Mouse (Mus musculus) gastrocnemius, postnatal 14 days (tissue): ENCODE data around the gene Fbxl12. TPM values are rescaled to one million over a fixed set of nuclear protein-coding genes. Genes with fewer than 3 reads are reported as not detected.
"Not testable (repeated sequence)": the region's sequence is repeated elsewhere in the genome, so short reads cannot be mapped to it uniquely, and the experiment has no call there.

Experiments
- DNase-seq: peaks from one replicate; pipeline ENCODE4 v3.0.0; 2021; ENCODE audit warnings: mixed read lengths
- intact Hi-C: fragments of 180-260 bp; cut with DNase I; formaldehyde crosslinking; loops from one replicate; pipeline ENCODE4 v1.15.1; 2025; ENCODE audit warnings: low total_unique reads
- total RNA-seq, 2 experiments: library from RNA; stranded (reverse); gene quantifications; 2 replicates each; pipeline ENCODE4 v1.2.3; 2021

The Fbxl12 gene
- total RNA-seq, 2 experiments from 2014 or later: 5.7 to 6.6 TPM

- intact Hi-C loops: loop anchor here (5.0 kb wide), 1 partner anchor 65 kb away; no protein-coding TSS in a partner anchor
- peak; percentile 72 for DNase-seq
Measured at GRCm38 (mm10) chr9:20662325-20662724, 17.8 kb upstream of the Fbxl12 start.

GRCm38 (mm10) chr9:20657546-20657945, 13.0 kb upstream of the Fbxl12 start:
- intact Hi-C loops: no loop called here

GRCm38 (mm10) chr9:20653859-20654258, 9.3 kb upstream of the Fbxl12 start:
- intact Hi-C loops: no loop called here

More at GRCm38 (mm10) chr9:20657546-20657945, 13.0 kb upstream of the Fbxl12 start:
- DNase-seq: peak; percentile 48

DNA sequence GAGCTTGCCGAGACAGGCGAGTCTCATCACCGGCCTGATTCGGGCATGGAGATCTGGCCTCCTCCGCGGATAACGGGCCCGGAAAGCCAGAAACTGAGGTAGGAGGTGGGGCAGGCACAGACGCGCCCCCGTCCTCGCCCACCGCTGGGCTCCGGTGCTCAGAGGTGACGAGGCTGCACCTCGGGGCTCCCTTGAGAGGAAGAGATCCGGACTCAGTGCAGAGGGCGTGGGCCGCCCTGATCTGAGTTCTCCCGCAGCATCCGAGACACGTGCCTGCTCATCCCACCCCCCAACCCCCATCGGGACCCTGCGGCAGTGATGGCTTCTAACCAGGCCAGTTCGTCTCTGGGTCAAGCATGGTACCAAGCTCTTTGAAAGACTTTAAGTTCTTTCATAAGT, 7.7 kb upstream of the Fbxl12 start:
- intact Hi-C loops: no loop called here
- no peak for DNase-seq

More at GRCm38 (mm10) chr9:20653859-20654258, 9.3 kb upstream of the Fbxl12 start:
- DNase-seq: no peak

GRCm38 (mm10) chr9:20651602-20652259, 7.2 kb upstream of the Fbxl12 start, which contains the start of gene Pin1:
Gene Pin1, plus strand, starts transcription at chr9:20652095.
- DNase-seq: peak; percentile 98
- intact Hi-C loops: no loop called here

GRCm38 (mm10) chr9:20645121-20645520, 554 bp upstream of the Fbxl12 start:
- intact Hi-C loops: no loop called here
- DNase-seq: no peak

DNA sequence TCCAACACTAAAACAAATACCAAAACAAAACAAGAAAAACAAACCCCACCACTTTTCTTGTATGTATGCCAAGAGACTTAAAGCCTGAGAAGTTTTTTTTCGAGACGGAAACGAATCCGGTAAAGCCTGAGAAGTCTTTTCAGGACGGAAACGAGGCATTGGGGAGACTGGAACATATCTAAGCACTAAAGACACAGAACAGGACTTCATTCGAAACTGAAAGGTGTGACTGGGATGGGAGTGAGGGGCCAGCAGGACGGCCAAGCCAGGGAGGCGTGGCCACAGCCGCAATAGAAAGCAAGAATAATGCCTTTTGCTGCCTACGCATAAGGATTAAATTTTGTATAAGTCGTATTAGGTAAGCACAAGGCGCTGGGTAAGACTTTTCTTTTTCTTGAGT, 786 bp downstream of the Fbxl12 start:
- no peak for DNase-seq
- intact Hi-C loops: no loop called here

- intact Hi-C loops: no loop called here
Measured at GRCm38 (mm10) chr9:20642896-20643466, 1.6 kb downstream of the Fbxl12 start.

DNA sequence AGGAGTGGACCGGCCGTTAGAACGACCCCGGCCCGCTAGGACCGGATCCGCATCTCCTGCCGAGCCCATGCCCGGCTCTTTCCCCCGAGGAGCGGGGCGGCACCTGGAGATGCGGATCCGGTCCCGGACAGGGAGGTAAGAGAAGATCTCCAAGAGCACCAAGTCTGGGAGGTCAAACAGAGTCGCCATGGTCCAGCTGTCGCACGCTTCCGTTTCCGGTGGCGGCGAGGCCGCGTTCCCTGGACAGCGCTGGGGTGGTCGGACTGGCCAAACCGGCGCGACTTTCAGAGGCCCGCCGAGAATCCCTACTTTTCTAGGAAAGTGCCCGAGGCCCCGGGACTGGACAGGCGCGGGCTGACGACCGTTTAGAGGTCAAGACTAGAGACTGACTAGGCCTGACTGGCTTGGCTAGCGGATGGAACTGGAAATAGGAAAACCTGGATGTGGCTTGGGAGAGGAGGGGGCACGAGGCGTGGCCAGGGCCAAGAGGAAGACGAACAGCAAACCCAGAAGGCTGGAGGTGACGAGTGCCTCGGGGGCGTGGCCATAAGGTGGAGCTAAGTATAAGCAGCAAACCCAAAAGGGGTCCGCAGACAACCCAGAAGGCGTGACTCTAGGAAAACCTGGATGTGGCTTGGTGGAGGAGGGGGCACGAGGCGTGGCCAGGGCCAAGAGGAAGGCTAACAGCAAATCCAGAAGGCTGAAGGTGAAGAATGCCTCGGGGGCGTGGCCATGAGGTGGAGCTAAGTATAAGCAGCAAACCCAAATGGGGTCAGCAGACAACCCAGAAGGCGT, 2.3 kb downstream of the Fbxl12 start, which contains the start of gene Ubl5:
Gene Ubl5, plus strand, starts transcription at position 778 of the 795 bp plus-strand sequence.
- intact Hi-C loops: no loop called here
- DNase-seq: peak; percentile 91

More at GRCm38 (mm10) chr9:20642896-20643466, 1.6 kb downstream of the Fbxl12 start:
- DNase-seq: peak; percentile 88

GRCm38 (mm10) chr9:20641501-20641900, 3.1 kb downstream of the Fbxl12 start:
- intact Hi-C loops: no loop called here
- DNase-seq: no peak

- intact Hi-C loops: no loop called here
- DNase-seq: no peak
Measured at GRCm38 (mm10) chr9:20639486-20639885, 5.1 kb downstream of the Fbxl12 start.

GRCm38 (mm10) chr9:20638552-20638951, 6.0 kb downstream of the Fbxl12 start:
- DNase-seq: no peak
- intact Hi-C loops: no loop called here

DNA sequence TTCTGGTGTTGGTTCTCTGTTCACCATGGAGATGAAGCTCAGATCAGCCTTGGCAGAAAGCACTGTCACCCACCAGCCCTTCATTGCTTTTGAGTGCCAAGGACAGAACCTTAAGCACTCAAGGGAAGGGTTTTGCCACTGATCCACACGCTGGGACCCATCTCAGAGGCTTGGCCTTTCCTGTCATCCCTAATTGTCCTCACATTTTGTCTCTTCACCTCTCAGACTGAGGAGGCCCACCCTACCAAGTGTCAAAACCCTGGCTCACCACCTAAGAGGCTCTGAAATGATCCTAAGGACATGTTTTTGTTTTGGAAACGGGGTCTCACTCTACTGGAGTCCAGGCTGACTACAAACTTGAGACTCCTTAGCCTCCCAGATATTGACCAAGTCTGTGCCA, 7.8 kb downstream of the Fbxl12 start:
- no peak for DNase-seq
- intact Hi-C loops: no loop called here

DNA sequence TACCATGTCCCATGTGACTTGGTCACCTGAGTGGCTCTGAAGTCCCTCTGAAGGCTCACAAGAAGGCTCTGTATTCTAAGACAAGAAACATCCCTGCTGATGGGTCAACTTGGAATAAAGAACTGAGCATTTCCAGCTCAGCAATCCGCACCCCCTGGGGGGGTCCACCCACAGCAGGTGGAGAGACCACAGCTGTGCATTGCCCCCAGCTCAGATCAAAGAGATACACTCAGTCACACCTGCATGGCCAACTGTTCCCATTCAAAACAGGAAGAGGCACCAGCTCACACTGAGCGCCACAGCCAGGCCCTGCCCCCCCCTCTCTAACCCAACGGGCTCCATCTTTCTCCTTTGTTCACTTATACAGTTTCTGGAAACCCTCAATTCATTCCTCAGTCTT, 8.3 kb downstream of the Fbxl12 start:
- no peak for DNase-seq
- intact Hi-C loops: no loop called here

- intact Hi-C loops, DNase-seq: not testable (repeated sequence)
Measured at GRCm38 (mm10) chr9:20635676-20636075, 8.9 kb downstream of the Fbxl12 start.

DNA sequence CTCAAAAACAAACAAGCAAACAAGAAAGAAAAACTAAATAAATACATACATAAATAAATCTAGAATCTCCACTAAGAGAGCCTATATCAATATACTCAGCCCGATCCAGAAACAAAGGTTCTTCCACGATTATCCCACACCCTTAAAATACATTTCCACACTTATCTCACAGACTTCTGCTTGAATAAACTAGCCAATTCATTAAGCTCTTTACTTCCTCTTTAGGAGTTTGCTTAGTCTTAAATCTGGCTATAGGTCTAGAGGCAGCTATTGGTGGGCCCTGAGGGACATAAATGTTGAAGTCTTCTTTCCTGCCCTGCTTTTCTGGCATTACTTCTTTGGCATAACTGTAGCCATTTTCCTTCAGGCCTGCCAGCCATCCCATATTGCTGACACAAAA, 13.2 kb downstream of the Fbxl12 start:
- DNase-seq: no peak
- intact Hi-C loops: no loop called here

DNA sequence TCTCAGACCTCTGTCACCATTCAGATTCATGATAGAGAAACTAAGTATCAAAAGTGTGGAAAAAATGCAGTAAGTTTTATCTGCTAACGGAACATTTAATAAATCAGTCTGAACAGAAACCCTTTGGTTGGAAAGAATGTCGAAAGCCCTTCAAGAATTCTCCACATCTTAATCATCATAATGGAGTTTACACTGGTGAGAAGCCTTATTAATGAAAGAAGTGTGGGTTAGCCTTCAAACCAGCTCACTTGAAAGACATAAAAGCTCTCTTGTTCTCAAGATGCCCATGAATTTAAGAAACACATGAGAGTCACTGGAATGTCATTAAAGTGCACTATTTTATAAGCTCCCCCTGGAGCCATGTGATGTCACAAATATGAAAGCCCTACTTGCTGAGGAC, 27.9 kb downstream of the Fbxl12 start:
- intact Hi-C loops: no loop called here
- DNase-seq: no peak

GRCm38 (mm10) chr9:20611976-20612375, 32.6 kb downstream of the Fbxl12 start:
- intact Hi-C loops: no loop called here
- DNase-seq: no peak

DNA sequence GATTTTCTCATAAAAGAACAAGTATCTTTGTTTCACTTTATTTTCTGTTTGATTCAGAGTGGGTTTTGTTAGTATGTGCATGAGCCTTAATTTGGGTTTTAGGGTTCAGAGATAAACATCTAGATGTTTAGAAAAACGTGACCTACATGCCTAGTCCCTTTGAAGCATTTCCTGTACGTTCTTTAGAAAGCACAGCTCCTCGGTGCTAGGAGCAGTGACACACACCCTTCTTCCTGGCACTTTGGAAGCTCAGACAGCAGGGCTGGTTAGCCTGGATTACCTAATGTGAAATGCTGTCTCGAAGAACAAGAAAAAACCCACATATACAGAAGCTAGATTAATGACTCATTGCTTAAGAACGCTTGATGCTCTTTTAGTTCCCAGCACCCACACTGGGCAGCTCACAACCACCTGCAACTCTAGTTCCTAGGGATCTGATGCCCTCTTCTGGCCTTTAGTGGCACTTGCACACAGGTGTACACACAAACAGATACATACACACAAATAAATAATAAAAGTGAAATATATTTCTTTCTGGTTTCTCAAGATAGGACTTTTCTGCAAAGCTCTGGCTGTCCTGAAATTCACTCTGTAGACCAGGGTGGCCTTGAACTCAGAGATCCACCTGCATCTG, 34.6 kb downstream of the Fbxl12 start:
- intact Hi-C loops: no loop called here

More for the DNA sequence above, 34.6 kb downstream of the Fbxl12 start:
- DNase-seq: no peak
